Mouse (Mus musculus) neural tube, embryonic 13.5 days (tissue): ENCODE data around the gene Gm4907. TPM values are rescaled to one million over a fixed set of nuclear protein-coding genes. Genes with fewer than 3 reads are reported as not detected.
"Not testable (repeated sequence)": the region's sequence is repeated elsewhere in the genome, so short reads cannot be mapped to it uniquely, and the experiment has no call there.

Source experiments
- ATAC-seq: fragments of 200-750 bp; cut with Nextera tagmentation; 2 replicates; pipeline ENCODE4 v1.8.0; 2017; ENCODE audit warnings: low read depth, mild to moderate bottlenecking, moderate TSS enrichment, moderate library complexity
- H3K27ac ChIP-seq: fragments of 300-500 bp; sonication (generic); replicated peaks from 2 replicates; pipeline ENCODE4 v1.5.1; 2015; ENCODE audit warnings: moderate library complexity, mild to moderate bottlenecking, inconsistent platforms
- H3K27me3 ChIP-seq: fragments of 300-500 bp; sonication (generic); 2 replicates; pipeline ENCODE4 v1.6.1; 2015; ENCODE audit warnings: mild to moderate bottlenecking, inconsistent platforms
- H3K36me3 ChIP-seq: fragments of 300-500 bp; sonication (generic); 2 replicates; pipeline ENCODE4 v1.6.1; 2015; ENCODE audit warnings: mild to moderate bottlenecking, inconsistent platforms
- H3K4me1 ChIP-seq: fragments of 300-500 bp; sonication (generic); replicated peaks from 2 replicates; pipeline ENCODE4 v1.6.1; 2015; ENCODE audit warnings: inconsistent platforms
- H3K4me2 ChIP-seq: fragments of 300-500 bp; sonication (generic); 2 replicates; pipeline ENCODE4 v1.6.1; 2015; ENCODE audit warnings: inconsistent platforms, mild to moderate bottlenecking, moderate library complexity
- H3K4me3 ChIP-seq: fragments of 300-500 bp; sonication (generic); 2 replicates; pipeline ENCODE4 v1.5.1; 2015; ENCODE audit warnings: mild to moderate bottlenecking, inconsistent platforms
- H3K9ac ChIP-seq: fragments of 300-500 bp; sonication (generic); 2 replicates; pipeline ENCODE4 v1.6.1; 2015; ENCODE audit warnings: moderate library complexity, mild to moderate bottlenecking, inconsistent platforms
- H3K9me3 ChIP-seq: fragments of 300-500 bp; sonication (generic); 2 replicates; pipeline ENCODE4 v1.6.1; 2016; ENCODE audit warnings: inconsistent platforms
- WGBS: fragments of 180-500 bp; shearing (Covaris S2); methylation state at CpG from one replicate; pipeline ENCODE4 v1.1.7; 2015; 5-methylcytosine and 5-hydroxymethylcytosine counted together
- polyA plus RNA-seq: library from polyadenylated mRNA; unstranded; fragments of >200 nt; fragmentation: Nextera tagmentation; extraction: Ambion mirVana; gene quantifications from 2 replicates; pipeline ENCODE4 v1.2.1, GENCODE M21; 2015

Gm4907 gene
- not detected in 2 replicates for polyA plus RNA-seq

GRCm38 (mm10) chrX:23882253-23882652 is at the start of gene Gm4907:
Gene Gm4907, plus strand, starts transcription at chrX:23882553.
- not testable (repeated sequence) for H3K4me3 ChIP-seq, H3K4me2 ChIP-seq, H3K27me3 ChIP-seq, H3K36me3 ChIP-seq, H3K9me3 ChIP-seq, ATAC-seq, H3K9ac ChIP-seq, H3K4me1 ChIP-seq, H3K27ac ChIP-seq
- 74% methylated on average over 2 of the region's 2 CpGs for WGBS

- ATAC-seq, H3K4me2 ChIP-seq: not testable (repeated sequence)
- 92% methylated on average over 11 of the region's 11 CpGs for WGBS
Measured at GRCm38 (mm10) chrX:23833784-23834183, 48.6 kb upstream of the Gm4907 start.

GRCm38 (mm10) chrX:23840921-23841320 is 41.4 kb upstream of the Gm4907 start:
- H3K27ac ChIP-seq, result no peak overlapping the region
- no peaks in the 10 kb centered on the region for H3K9me3 ChIP-seq
- H3K36me3 ChIP-seq, result no peaks in the 10 kb centered on the region
- 92% methylated on average over 1 of the region's 1 CpGs for WGBS
- no peak overlapping the region for H3K4me2 ChIP-seq
- H3K9ac ChIP-seq, result no peak overlapping the region
- ATAC-seq, result no peak
- H3K27me3 ChIP-seq, result no peaks in the 10 kb centered on the region
- no peaks in the 10 kb centered on the region for H3K4me1 ChIP-seq
- no peak overlapping the region for H3K4me3 ChIP-seq

More at GRCm38 (mm10) chrX:23833784-23834183, 48.6 kb upstream of the Gm4907 start:
- not testable (repeated sequence) for H3K36me3 ChIP-seq, H3K4me3 ChIP-seq, H3K27ac ChIP-seq, H3K27me3 ChIP-seq, H3K9ac ChIP-seq, H3K4me1 ChIP-seq, H3K9me3 ChIP-seq

GRCm38 (mm10) chrX:23954161-23954560 is 71.8 kb downstream of the Gm4907 start:
- Histone ChIP-seq H3K27ac (no peak overlapping the region), H3K4me2 (no peak overlapping the region), H3K9me3 (no peaks in the 10 kb centered on the region), H3K9ac (no peak overlapping the region), H3K27me3 (no peaks in the 10 kb centered on the region), H3K4me1 (no peaks in the 10 kb centered on the region), H3K4me3 (no peak overlapping the region), H3K36me3 (no peaks in the 10 kb centered on the region)
- no peak for ATAC-seq
- 53% methylated on average over 2 of the region's 2 CpGs for WGBS

Other genes with a start within 250 kb of the Gm4907 start
- gene Wdr44, start 189.5 kb upstream of the Gm4907 start, polyA plus RNA-seq, result 14.4 and 16.5 TPM in 2 replicates
- not detected in 2 replicates for gene Gm4985, start 76.4 kb downstream of the Gm4907 start, polyA plus RNA-seq